Mouse (Mus musculus) 416B (cell line): ENCODE measurements around the gene Xpnpep1.

Source experiments
- DNase-seq: peaks from one replicate; pipeline ENCODE4 v3.0.0; 2011; ENCODE audit warnings: low read depth

Xpnpep1 gene

DNA sequence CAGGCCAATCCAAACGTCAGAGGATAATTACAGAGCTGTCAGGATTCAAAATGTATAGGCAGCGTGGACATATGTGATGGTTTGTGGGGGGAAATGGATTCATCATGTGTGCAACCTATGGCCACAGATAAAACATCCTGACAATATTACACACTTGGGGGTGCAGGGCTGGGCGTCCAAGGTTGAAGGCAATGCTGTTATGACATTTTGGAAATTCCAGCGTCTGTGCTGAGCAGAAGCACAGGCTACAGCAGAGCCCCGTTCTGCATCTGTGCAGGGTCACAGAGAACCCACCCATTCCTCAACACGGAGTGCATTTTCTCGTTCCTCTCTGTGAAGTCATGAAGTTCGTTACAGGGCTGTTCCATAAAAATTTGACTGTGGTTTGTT lies 25.0 kb upstream of the Xpnpep1 start:
- DNase-seq = no peak

DNA sequence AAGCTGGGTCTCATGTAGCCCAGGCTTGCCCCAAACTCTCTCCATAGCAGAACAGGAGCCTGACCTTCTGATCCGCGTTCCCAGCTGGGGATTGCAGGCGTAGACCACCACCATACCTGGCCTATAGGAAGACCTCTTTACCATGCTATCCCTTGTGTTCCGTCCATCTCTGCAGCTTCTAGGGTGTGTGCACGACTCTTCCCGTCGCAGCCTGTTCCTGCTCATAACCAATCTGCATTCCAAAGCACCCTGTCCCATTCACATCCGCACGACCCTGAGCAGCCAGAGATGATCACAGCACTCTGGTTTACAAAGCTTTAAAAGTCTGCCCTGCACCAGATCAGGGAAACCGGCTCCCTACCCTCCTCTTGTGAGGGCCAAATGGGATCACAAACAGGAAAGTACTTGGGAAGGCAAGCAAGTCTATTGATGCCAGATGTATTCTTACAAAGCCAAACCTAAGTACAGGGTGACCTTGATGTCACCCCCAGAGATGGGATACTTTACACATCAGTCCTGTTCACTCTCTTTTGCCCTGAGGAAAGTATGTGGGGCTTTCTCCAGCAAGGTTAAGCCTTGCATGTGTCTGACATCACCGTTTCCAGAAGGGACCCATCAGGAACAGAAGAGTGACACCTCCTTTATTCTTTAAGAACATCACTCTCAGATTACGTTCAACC lies 24.4 kb upstream of the Xpnpep1 start:
- no peak for DNase-seq

- no peak for DNase-seq
Observed at GRCm38 (mm10) chr19:53062046-53062445, 22.0 kb upstream of the Xpnpep1 start.

- DNase-seq = no peak
Observed at GRCm38 (mm10) chr19:53059344-53060111, 19.5 kb upstream of the Xpnpep1 start.

DNA sequence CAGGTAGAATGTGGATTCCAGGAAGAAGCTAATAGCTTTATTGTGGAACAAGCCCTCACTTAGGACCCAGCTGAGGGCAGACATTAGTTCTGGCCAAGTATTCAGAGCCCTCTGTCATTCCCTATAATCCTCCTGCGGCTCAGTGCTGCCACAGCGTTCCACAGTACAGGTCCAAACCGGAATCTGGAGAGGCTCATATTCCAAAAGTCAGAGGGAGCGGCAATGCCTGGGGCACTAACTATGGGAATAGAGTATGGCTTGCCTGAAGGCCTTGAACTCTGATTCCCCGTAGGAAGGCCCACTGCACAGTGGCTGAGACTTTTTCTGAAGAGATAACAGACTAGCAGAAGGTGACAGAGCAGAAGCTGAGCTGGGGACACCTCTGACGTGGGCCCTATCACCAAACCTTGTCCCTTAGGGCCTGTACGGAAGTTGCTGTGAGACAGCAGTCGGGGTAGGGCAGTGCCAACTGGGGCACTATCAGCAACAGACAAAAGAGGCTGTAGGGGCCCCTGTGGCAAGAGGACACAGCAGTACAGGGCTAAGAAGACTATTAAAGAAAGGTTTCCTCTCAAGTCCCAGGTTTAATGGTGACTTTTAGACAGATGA lies 18.8 kb upstream of the Xpnpep1 start:
- no peak for DNase-seq

DNA sequence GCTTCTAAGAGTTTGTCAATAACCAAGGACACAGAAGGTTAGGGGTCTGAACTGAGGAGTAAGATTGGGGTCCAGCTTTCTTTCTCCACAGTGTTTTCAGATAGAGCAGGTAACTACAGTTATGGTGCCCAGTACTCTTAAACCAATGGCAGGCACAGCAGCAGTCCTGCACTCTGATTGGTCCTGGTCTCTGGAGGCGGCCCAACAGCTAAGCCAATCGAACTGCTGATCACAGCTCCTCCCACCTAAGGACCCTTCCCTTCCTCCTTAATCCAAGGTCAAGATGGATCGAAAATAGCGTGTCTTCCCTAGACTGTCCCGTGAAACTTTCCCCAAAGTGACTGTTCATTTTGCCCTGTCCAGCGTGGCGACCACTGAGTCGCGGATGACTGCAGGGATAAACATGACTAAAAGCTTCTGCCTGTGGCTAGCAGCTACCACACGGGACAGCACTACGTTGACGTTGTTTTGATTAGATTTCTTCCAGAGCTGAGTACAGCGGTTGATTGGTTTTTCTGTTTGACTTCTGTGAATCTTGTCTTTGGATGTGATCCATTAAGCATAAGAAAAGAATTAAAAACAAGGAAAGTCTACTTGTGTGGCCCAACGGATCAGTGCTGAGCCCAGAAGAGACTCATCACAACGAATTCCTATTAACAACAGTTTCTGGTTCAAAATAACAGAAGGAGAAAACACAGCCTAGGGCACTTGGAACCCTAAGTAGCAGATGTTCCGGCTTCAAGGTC lies 18.1 kb upstream of the Xpnpep1 start:
- DNase-seq = no peak

- no peak for DNase-seq
Observed at GRCm38 (mm10) chr19:53053355-53053754, 13.3 kb upstream of the Xpnpep1 start.

DNA sequence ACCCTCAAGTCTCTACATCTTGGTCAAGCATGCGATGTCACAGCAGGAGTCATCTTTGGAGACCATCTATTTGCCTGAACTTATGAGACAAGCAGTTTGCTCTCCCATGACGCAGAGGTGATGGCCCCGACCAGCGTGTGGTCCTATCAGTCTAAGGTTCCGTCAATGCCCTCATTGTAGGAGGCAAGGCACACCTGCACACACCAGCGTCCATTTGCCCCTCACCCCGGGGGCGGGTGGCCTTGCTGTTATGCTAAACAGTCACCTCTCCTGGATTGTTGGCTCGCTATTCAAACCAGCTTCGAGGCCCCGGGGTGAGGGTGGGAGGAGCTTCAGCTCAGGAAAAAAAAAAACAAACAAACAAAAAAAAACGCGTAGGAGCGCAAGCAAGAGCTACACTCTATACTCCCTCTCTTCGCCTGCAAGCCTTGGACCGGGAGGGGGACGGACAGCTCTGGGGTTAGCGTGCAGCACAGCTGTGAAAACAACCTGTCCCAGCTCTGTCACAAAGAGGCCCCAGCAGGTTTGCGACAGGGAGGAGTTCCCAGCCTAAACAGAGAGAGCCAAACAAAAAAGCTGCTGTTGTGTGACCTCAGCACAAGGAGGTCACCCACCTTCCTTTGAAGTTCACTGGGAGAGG lies 12.1 kb upstream of the Xpnpep1 start:
- no peak for DNase-seq

GRCm38 (mm10) chr19:53051288-53051985 lies 11.4 kb upstream of the Xpnpep1 start:
- DNase-seq = no peak

- peak; percentile 52 for DNase-seq
Observed at GRCm38 (mm10) chr19:53050100-53050499, 10.1 kb upstream of the Xpnpep1 start.

DNA sequence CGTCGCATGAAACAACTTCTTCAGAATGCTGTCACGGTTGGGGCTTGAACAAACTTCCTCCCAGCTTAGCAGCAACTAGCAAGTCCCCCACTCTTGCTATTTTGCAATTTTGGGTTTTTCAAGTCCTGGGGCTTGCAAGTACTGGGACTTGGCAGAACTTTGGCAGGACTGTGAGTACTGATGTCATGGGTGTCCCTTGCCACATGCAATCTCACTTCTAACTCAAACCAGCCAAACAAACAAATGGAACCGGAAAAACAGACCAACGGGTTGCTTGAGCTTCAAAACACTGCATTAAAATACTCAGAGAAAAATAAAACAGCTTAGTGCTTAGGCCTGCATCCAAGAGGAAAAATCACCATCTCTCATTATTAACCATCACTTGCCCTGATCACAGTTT lies 7.2 kb upstream of the Xpnpep1 start:
- DNase-seq = peak; percentile 39

DNA sequence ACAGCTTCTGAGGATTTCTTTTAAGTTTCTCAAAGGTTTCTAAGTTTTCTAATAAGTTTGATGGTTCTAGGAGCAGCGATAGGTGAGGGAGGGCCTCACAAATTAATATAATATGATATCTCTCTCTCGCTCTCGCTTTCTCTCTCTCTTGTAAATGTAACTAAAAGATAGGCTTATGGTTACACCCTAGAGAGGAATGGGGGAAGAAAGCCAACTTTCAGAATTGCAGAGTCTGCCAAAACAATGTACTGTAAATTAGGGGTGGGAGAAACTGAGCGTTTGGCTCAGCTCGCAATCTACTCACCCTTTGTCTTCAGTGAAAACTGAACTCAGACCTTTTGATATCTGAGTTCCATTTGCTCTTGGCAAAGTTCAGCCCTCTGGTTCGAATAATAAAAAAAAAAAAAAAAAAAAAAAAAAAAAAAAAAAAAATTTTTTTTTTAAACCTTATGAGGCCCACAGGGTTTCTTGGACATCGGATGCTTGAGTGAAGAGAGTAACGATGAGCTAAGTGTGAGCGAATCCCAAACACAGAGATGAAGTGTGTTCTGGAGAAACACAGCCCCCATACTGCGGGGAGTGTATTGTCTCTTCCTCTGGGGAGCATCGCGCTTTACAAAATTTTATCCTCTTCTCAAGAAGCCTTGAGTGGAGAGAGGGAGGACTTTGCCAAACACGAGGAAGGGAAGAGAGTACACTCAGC lies 3.6 kb upstream of the Xpnpep1 start:
- DNase-seq = no peak

GRCm38 (mm10) chr19:53041570-53041969 lies 1.6 kb upstream of the Xpnpep1 start:
- no peak for DNase-seq

- no peak for DNase-seq
Observed at GRCm38 (mm10) chr19:53041133-53041510, 1.1 kb upstream of the Xpnpep1 start.

- no peak for DNase-seq
Observed at GRCm38 (mm10) chr19:53039090-53039489, 924 bp downstream of the Xpnpep1 start.

GRCm38 (mm10) chr19:53038435-53038938 lies 1.5 kb downstream of the Xpnpep1 start:
- DNase-seq = peak; percentile 98

DNA sequence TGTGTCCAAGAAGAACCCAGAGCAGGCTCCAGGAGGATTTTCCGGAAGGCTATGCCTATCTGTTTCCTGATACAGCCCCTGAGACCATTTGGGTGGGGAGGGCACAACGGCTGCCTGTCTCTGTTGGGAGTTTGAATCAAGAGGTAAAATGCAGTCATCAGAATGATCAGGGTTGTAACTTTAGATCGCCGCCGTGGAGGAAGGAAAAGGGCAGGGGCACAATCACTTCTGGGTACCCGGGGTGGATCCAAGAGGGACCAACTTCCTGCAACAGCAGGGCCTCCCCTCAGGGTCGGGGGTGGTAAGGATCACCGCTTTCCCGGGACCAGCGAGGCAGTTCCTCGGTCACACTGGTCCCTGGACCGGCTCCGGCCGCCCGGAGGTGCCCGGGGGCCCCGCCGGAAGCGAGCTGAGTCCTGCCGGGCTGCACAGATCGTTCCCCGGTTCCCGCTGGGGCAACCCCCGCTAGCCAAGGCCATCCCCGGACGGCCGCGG lies 2.0 kb downstream of the Xpnpep1 start:
- DNase-seq = peak; percentile 47

DNA sequence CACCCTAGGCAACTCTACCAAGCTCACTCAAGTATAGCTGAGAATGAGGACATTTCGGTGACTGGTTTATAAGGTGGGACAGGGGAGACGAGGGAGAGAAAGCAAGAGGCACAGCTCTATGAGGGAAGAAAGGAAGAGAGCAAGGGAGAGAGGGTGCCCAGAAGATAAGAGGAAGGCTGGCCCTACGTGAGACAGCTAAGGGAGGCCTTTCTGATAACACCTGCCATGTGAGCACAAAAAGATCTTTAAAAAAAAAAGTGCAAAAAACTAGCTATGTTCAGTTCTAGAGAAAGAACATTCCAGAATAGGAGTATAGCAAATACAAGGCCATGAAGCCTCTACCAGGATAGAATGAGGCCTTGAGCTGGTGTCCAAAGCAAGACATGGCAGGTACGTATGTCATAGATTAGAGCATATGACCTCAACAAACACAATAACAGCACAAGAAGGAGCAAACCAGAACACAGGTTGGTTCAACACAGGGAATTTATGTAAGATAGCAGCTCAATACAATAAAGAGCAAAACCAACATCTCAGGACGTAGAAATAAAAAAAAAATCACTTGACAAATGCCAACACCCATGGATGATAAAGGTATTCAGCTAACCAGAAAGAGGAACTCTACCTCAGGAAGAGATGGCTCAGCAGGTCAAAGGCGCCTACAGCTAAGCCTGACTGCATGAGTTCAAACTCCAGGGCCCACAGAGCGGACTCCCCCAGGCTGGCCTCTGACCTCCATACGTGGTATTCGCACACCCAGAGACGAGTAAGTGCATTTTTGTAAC lies 6.7 kb downstream of the Xpnpep1 start:
- DNase-seq = peak; percentile 20

DNA sequence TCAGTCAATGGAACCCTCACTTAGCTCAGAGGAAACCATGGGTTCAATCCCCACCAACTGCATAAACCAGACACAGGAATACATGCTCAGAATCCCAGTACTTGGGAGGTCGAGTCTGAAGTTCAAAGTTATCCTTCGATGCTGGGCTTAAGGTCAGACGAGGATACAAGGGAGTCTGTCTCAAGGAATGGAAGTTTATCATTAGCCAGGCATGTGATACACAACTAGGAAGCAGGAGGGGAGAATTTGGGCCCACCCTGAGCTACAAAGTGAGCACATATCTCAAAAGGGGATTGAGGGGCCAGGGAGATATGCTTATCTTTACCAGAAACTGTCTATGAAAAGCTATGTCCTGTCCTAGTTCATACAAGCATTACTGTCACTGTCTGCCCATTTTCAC lies 7.4 kb downstream of the Xpnpep1 start:
- DNase-seq = no peak

DNA sequence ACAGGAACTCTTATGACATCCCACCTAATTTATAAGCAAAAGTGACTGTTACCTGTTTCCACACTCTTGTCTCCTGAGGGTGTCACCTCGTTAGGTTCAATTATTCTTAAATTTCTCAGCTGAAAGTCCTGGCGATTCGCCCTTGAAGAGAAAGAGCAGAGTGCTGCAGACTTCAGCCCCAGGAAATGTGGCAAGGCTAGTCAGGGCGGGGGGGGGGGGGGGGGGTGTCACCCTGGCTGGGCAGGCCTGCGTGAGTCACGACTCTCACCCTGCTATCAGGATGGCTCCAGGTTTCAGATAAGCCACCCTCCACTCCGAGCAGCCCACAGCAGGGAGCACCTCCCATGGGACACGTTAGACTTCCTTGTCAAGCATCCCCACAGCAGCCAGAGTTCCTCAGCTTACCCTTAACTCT lies 8.1 kb downstream of the Xpnpep1 start:
- DNase-seq = peak; percentile 83
